Mouse (Mus musculus): ENCODE measurements around the gene Flii. TPM values are rescaled to one million over a fixed set of nuclear protein-coding genes. Genes with fewer than 3 reads are reported as not detected.

The Flii gene
- total RNA-seq, 2 experiments from 2014 or later: 106 to 112 TPM

DNA sequence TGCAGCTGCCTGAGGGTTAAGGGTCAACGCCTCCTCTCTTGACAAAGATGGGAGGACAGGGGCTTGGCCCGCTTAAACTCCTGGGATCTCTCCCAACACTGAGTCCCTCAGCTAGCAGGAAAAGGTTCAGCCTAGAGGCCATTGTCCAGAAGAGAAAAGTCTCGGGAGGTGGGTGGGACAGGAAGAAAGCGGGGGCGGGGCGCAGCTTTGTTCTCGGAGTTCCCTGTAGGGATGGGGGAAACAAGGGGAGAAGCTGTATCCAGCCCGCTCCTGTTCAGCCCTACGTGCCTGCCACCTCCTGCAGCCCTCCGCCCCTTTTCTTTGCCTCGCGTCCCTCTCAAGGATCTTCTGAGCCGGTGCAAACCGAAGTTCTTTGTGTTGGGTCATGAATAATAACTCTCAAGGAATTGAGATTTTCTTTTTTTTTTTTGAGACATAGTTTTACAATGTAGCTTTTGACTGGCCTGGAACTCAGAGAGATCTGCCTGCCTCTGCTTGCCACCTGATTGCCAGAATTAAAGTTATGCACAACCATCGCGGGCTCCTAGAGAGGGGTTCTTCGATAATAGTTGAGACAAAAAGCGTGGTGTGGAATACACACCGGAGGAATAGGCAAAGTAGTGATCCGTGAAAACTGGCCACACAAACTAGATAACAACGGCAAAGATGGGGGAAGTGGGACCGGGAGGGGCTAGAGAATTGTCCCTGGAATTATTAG, 28.1 kb downstream of the Flii start:
- DNase-seq: peak; percentile 82 to 86
- intact Hi-C loops (cut with DNase I): loop anchor here (2.0 to 10.0 kb wide), 5 partner anchors 30 to 396 kb away; partner anchors contain the start of genes Mief2, Smcr8, Tmem11 and Top3a

DNA sequence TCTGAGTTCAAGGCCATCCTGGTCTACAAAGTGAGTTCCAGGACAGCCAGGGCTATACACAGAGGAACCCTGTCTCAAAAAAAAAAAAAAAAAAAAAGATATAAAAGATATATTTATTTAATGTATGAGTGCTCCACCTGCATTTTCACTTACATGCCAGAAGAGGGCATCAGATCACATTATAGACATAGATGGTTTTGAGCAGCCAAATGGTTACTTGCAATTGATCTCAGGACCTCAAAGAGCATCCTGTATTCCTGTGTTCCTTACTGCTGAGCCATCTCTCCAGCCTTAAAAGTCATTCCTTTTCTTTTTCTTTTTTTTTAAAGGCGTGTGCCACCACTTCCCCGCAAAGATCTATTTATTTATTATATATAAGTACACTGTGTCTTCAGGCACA, 29.5 kb downstream of the Flii start:
- intact Hi-C loops (cut with DNase I): loop anchor here (5.0 to 10.0 kb wide), 2 partner anchors 80 to 397 kb away; partner anchors contain the start of genes Smcr8 and Top3a

DNA sequence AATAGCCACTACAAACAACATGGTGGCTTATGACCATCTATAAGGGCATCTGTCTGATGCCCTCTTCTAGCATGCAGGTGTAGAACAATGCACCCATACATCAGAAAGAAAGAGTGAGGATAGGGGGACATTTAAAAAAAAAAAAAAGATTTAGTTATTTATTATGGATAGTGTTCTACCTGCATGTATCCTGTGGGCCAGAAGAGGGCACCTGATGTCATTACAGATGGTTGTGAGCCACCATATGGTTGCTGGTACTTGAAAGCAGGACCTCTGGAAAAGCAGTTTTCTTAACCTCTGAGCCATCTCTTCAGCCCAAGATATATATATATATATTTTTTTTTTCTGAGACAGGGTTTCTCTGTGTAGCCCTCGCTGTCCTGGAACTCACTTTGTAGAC, 30.9 kb downstream of the Flii start:
- intact Hi-C loops (cut with DNase I): loop anchor here (5.0 to 10.0 kb wide), 2 partner anchors 81 to 399 kb away; partner anchors contain the start of genes Smcr8 and Top3a
- no peak for DNase-seq

More for the DNA sequence above, 29.5 kb downstream of the Flii start:
- no peak for DNase-seq

Small RNA genes lying within 50 kb of the gene (microRNA-seq; reads per million reads assigned to microRNA genes)
- 2.2 to 10.5 reads per million in 2 experiments for gene Mir5100

Other genes with a start within 250 kb of the Flii start
- gene Alkbh5, start 190.9 kb downstream of the Flii start, total RNA-seq (2021): 10 to 100 TPM; 72.5 to 74.1 TPM
- gene Llgl1, start 27.5 kb downstream of the Flii start, total RNA-seq (2021): 10 to 100 TPM; 16.9 to 18.0 TPM
- gene Mief2, start 1.1 kb upstream of the Flii start, total RNA-seq (2021): 10 to 100 TPM; 28.0 to 28.5 TPM
- gene Top3a, start 50.1 kb upstream of the Flii start, total RNA-seq (2021): 1 to 10 TPM; 4.5 to 4.8 TPM
- gene Smcr8, start 50.3 kb upstream of the Flii start, total RNA-seq (2021): 10 to 100 TPM; 16.9 to 19.3 TPM
- 10 to 100 TPM in 1 of 2 experiments, 1 to 10 TPM in 1; 8.1 to 11.1 TPM for gene Shmt1, start 84.5 kb upstream of the Flii start, total RNA-seq (2021)
- 10 to 100 TPM; 20.6 to 20.7 TPM for gene Dhrs7b, start 103.4 kb upstream of the Flii start, total RNA-seq (2021)
- gene Tmem11, start 152.0 kb upstream of the Flii start, total RNA-seq (2021): 10 to 100 TPM; 30.0 to 33.3 TPM
- gene Natd1, start 187.5 kb upstream of the Flii start, total RNA-seq (2021): 10 to 100 TPM; 14.5 to 17.4 TPM
- gene Map2k3, start 204.8 kb upstream of the Flii start, total RNA-seq (2021): 10 to 100 TPM; 71.2 to 77.8 TPM

Measured in heart, postnatal 14 days (tissue).